Mouse (Mus musculus) adrenal gland, adult 2 months (tissue): ENCODE results near the gene Rtn4ip1. TPM values are rescaled to one million over a fixed set of nuclear protein-coding genes. Genes with fewer than 3 reads are reported as not detected.

Experiments
- DNase-seq: peaks from one replicate; pipeline ENCODE4 v3.0.0; 2021
- polyA plus RNA-seq: library from polyadenylated mRNA; depleted of rRNA; stranded (reverse); fragments of >200 nt; gene quantifications from 2 replicates; pipeline ENCODE4 v1.2.3, GENCODE M21; 2012; rRNA removed
- total RNA-seq, 2 experiments: library from RNA; stranded (reverse); gene quantifications; 2 replicates each; pipeline ENCODE4 v1.2.3; 2021

The Rtn4ip1 gene
- total and polyA plus RNA-seq, 3 experiments, result 6.2 to 30.3 (median 26.3) TPM

GRCm38 (mm10) chr10:44002995-44003524 lies 101.5 kb downstream of the Rtn4ip1 start:
- DNase-seq, result no peak

- DNase-seq, result peak; percentile 80
These were observed 102.0 kb downstream of the Rtn4ip1 start for GRCm38 (mm10) chr10:44003551-44004151.

GRCm38 (mm10) chr10:44004221-44004751 lies 102.7 kb downstream of the Rtn4ip1 start:
- peak; percentile 38 for DNase-seq

GRCm38 (mm10) chr10:44005677-44006641 lies 104.4 kb downstream of the Rtn4ip1 start:
- peak; percentile 48 for DNase-seq

Other genes starting within 250 kb of the Rtn4ip1 start
- 10 to 100 TPM in 1 of 2 experiments, 1 to 10 TPM in 1; 9.3 to 12.0 TPM for gene Qrsl1, start 62 bp upstream of the Rtn4ip1 start, total RNA-seq
- gene Qrsl1, start 62 bp upstream of the Rtn4ip1 start, polyA plus RNA-seq, result 4.7 and 4.8 TPM in 2 replicates
- gene Crybg1, start 247.0 kb downstream of the Rtn4ip1 start, total RNA-seq, result 1 to 10 TPM in 1 of 2 experiments, under 1 TPM in 1; 0.98 to 1.2 TPM
- gene Crybg1, start 247.0 kb downstream of the Rtn4ip1 start, polyA plus RNA-seq, result 0.46 and 0.73 TPM in 2 replicates